Comparison of ENCODE assay signal across 7 mouse cellular contexts in genomic region chr7:97453141-97453921, GRCm38 (mm10). TPM values are rescaled to one million over a fixed set of nuclear protein-coding genes. Genes with fewer than 3 reads are reported as not detected.
DNase-seq lines count a peak whose midpoint lies in the region; ATAC-seq and TF ChIP-seq lines count a peak whose summit lies in the region.

No protein-coding gene starts in this region.

- no peak for ATAC-seq in forebrain, embryonic 15.5 days (replicated peaks)
- ATAC-seq in lung, embryonic 15.5 days (ENCODE audit: borderline replicate concordance, extremely low read depth, low FRiP score, low TSS enrichment): peak; percentile 72

- DNase-seq in CD8-positive naive resting alpha-beta T cell, adult 2 months (ENCODE audit: low read depth in 2 of 2, low spot score in 2 of 2): peak; percentile 10 to 11
- DNase-seq in adrenal gland, postnatal 14 days: peak; percentile 48
- peak; percentile 34 for DNase-seq in kidney, adult 11 months
- DNase-seq in cerebellum, adult 8-10 months: no peak

- no peaks in the 10 kb centered on the region for H3K27me3 ChIP-seq in forebrain, embryonic 15.5 days
- no peaks in the 10 kb centered on the region for H3K27me3 ChIP-seq in lung, embryonic 15.5 days

- H3K4me1 ChIP-seq in forebrain, embryonic 15.5 days: peaks cover 10% of the 10 kb centered on the region
- H3K4me1 ChIP-seq in lung, embryonic 15.5 days: peaks cover 21% of the 10 kb centered on the region
- H3K4me1 ChIP-seq in olfactory bulb, adult 2 months (ENCODE audit: control insufficient read depth, insufficient read depth, low read length): peaks cover 9% of the 10 kb centered on the region

- H3K27ac ChIP-seq in forebrain, embryonic 15.5 days (replicated peaks): no peak overlapping the region
- peak overlapping the region; percentile 71 for H3K27ac ChIP-seq in lung, embryonic 15.5 days
- peak overlapping the region; percentile 54; the same call in 1 of the 2 replicates for H3K27ac ChIP-seq in olfactory bulb, adult 2 months (ENCODE audit: insufficient read depth, low read depth, low read length)

- H3K9me3 ChIP-seq in forebrain, embryonic 15.5 days: no peaks in the 10 kb centered on the region
- no peaks in the 10 kb centered on the region for H3K9me3 ChIP-seq in lung, embryonic 15.5 days

- no peaks in the 10 kb centered on the region for H3K36me3 ChIP-seq in forebrain, embryonic 15.5 days
- H3K36me3 ChIP-seq in lung, embryonic 15.5 days: peaks cover 4% of the 10 kb centered on the region; the same call in 1 of the 2 replicates

- no peak for TF ChIP-seq CTCF in olfactory bulb, adult 2 months (IDR thresholded peaks at IDR 0.05; ENCODE audit: insufficient read depth, low read depth, low read length)

- peak overlapping the region; percentile 30 for H3K4me3 ChIP-seq in forebrain, embryonic 15.5 days
- H3K4me3 ChIP-seq in lung, embryonic 15.5 days: peak overlapping the region; percentile 47
- peak overlapping the region; percentile 24 for H3K4me3 ChIP-seq in olfactory bulb, adult 2 months (ENCODE audit: insufficient read depth, low read depth, low read length)

- peak overlapping the region; percentile 49 for H3K4me2 ChIP-seq in forebrain, embryonic 15.5 days (replicated peaks)
- H3K4me2 ChIP-seq in lung, embryonic 15.5 days: peak overlapping the region; percentile 90

- 6% methylated on average over 27 of the region's 27 CpGs for WGBS in forebrain, embryonic 15.5 days
- WGBS in lung, embryonic 15.5 days: 4% methylated on average over 27 of the region's 27 CpGs
- 7% methylated on average over 27 of the region's 27 CpGs for WGBS in olfactory bulb, adult 2 months

- peak overlapping the region; percentile 22; the same call in 1 of the 2 replicates for H3K9ac ChIP-seq in forebrain, embryonic 15.5 days (replicated peaks)
- peak overlapping the region; percentile 52 for H3K9ac ChIP-seq in lung, embryonic 15.5 days

- TF ChIP-seq POLR2A in olfactory bulb, adult 2 months (IDR thresholded peaks at IDR 0.05; ENCODE audit: insufficient read depth, low read depth, low read length): no peak

RNA-seq across cellular contexts. Expression of gene Kctd14, which starts 2.2 kb away (rescaled TPM):
- 1.7 and 2.8 TPM in 2 replicates for total RNA-seq in adrenal gland, postnatal 14 days (2021)
- 2.1 and 2.2 TPM in 2 replicates for polyA plus RNA-seq in forebrain, embryonic 15.5 days (2015; fragmentation: Nextera tagmentation; extraction: Ambion mirVana)
- 6.3 and 8.1 TPM in 2 replicates for polyA plus RNA-seq in lung, embryonic 15.5 days (2015; fragmentation: Nextera tagmentation; extraction: Ambion mirVana)
- polyA plus RNA-seq in olfactory bulb, adult 2 months (2012; ENCODE audit: insufficient read depth, insufficient read length, low replicate concordance, missing spikeins): not detected in 2 replicates

RNA-seq across cellular contexts. Expression of gene Ints4, which starts 27.4 kb away (rescaled TPM):
- total RNA-seq in adrenal gland, postnatal 14 days (2021): 52.2 and 53.5 TPM in 2 replicates
- 46.8 and 46.9 TPM in 2 replicates for polyA plus RNA-seq in forebrain, embryonic 15.5 days (2015; fragmentation: Nextera tagmentation; extraction: Ambion mirVana)
- polyA plus RNA-seq in lung, embryonic 15.5 days (2015; fragmentation: Nextera tagmentation; extraction: Ambion mirVana): 48.9 and 53.4 TPM in 2 replicates
- not detected in 2 replicates for polyA plus RNA-seq in olfactory bulb, adult 2 months (2012; ENCODE audit: insufficient read depth, insufficient read length, low replicate concordance, missing spikeins)

RNA-seq across cellular contexts. Expression of gene Thrsp, which starts 35.8 kb away (rescaled TPM):
- 655 and 670 TPM in 2 replicates for total RNA-seq in adrenal gland, postnatal 14 days (2021)
- polyA plus RNA-seq in forebrain, embryonic 15.5 days (2015; fragmentation: Nextera tagmentation; extraction: Ambion mirVana): 4.1 and 5.6 TPM in 2 replicates
- polyA plus RNA-seq in lung, embryonic 15.5 days (2015; fragmentation: Nextera tagmentation; extraction: Ambion mirVana): 0.91 and 1.4 TPM in 2 replicates
- polyA plus RNA-seq in olfactory bulb, adult 2 months (2012; ENCODE audit: insufficient read depth, insufficient read length, low replicate concordance, missing spikeins): not detected in 2 replicates

RNA-seq across cellular contexts. Expression of gene Ndufc2, which starts 53.5 kb away (rescaled TPM):
- 443 and 493 TPM in 2 replicates for total RNA-seq in adrenal gland, postnatal 14 days (2021)
- 460 and 479 TPM in 2 replicates for polyA plus RNA-seq in forebrain, embryonic 15.5 days (2015; fragmentation: Nextera tagmentation; extraction: Ambion mirVana)
- 336 and 356 TPM in 2 replicates for polyA plus RNA-seq in lung, embryonic 15.5 days (2015; fragmentation: Nextera tagmentation; extraction: Ambion mirVana)
- polyA plus RNA-seq in olfactory bulb, adult 2 months (2012; ENCODE audit: insufficient read depth, insufficient read length, low replicate concordance, missing spikeins): not detected in 2 replicates
